Mouse (Mus musculus): ENCODE measurements around the gene Gtdc1.

The Gtdc1 gene

GRCm38 (mm10) chr2:44526110-44527032 lies 401.1 kb downstream of the Gtdc1 start:
- DNase-seq (ENCODE audit: low read depth, low spot score) = peak; percentile 30

GRCm38 (mm10) chr2:44525187-44525919 lies 402.1 kb downstream of the Gtdc1 start:
- no peak for DNase-seq (ENCODE audit: low read depth, low spot score)

- no peak for DNase-seq (ENCODE audit: low read depth, low spot score)
Measured at GRCm38 (mm10) chr2:44519236-44519635, 408.2 kb downstream of the Gtdc1 start.

- DNase-seq (ENCODE audit: low read depth, low spot score) = no peak
Measured at GRCm38 (mm10) chr2:44518085-44518484, 409.4 kb downstream of the Gtdc1 start.
